Mouse (Mus musculus) midbrain, embryonic 11.5 days (tissue): Measurements from ENCODE around the gene Rspo3. TPM values are rescaled to one million over a fixed set of nuclear protein-coding genes. Genes with fewer than 3 reads are reported as not detected.

Experiments
- ATAC-seq: fragments of 200-750 bp; cut with Nextera tagmentation; 2 replicates; pipeline ENCODE4 v1.8.0; 2017; ENCODE audit warnings: moderate TSS enrichment, moderate library complexity; ENCODE audit not compliant: low FRiP score
- DNase-seq: peaks from one replicate; pipeline ENCODE4 v3.0.0; 2015; ENCODE audit warnings: low spot score; ENCODE audit errors: missing footprints
- H3K27ac ChIP-seq: fragments of 300-500 bp; sonication (generic); 2 replicates; pipeline ENCODE4 v1.5.1; 2014; ENCODE audit warnings: low read depth, low read length
- H3K27me3 ChIP-seq: fragments of 300-500 bp; sonication (generic); 2 replicates; pipeline ENCODE4 v1.6.1; 2014; ENCODE audit warnings: mild to moderate bottlenecking, low read length, moderate library complexity, mixed read lengths; ENCODE audit not compliant: control insufficient read depth, insufficient read depth
- H3K36me3 ChIP-seq: fragments of 300-500 bp; sonication (generic); 2 replicates; pipeline ENCODE4 v1.6.1; 2014; ENCODE audit warnings: mild to moderate bottlenecking, low read length, moderate library complexity, mixed read lengths; ENCODE audit not compliant: control insufficient read depth, insufficient read depth
- H3K4me1 ChIP-seq: fragments of 300-500 bp; sonication (generic); 2 replicates; pipeline ENCODE4 v1.6.1; 2014; ENCODE audit warnings: low read length; ENCODE audit not compliant: control insufficient read depth, insufficient read depth
- H3K4me2 ChIP-seq: fragments of 300-500 bp; sonication (generic); 2 replicates; pipeline ENCODE4 v1.6.1; 2014; ENCODE audit warnings: mild to moderate bottlenecking, moderate library complexity
- H3K4me3 ChIP-seq: fragments of 300-500 bp; sonication (generic); 2 replicates; pipeline ENCODE4 v1.5.1; 2014; ENCODE audit warnings: low read depth, low read length
- H3K9ac ChIP-seq: fragments of 300-500 bp; sonication (generic); 2 replicates; pipeline ENCODE4 v1.6.1; 2014; ENCODE audit warnings: low read length
- H3K9me3 ChIP-seq: fragments of 300-500 bp; sonication (generic); 2 replicates; pipeline ENCODE4 v1.6.1; 2016; ENCODE audit warnings: low read length; ENCODE audit not compliant: control insufficient read depth
- WGBS: fragments of 180-500 bp; shearing (Covaris S2); extraction: QIAGEN DNeasy Blood & Tissue Kit; methylation state at CpG from one replicate; pipeline ENCODE4 v1.1.7; 2014; 5-methylcytosine and 5-hydroxymethylcytosine counted together
- polyA plus RNA-seq: library from polyadenylated mRNA; unstranded; fragments of >200 nt; fragmentation: Nextera tagmentation; extraction: Ambion mirVana; gene quantifications from 2 replicates; pipeline ENCODE4 v1.2.1, GENCODE M21; 2014

The Rspo3 gene
- polyA plus RNA-seq = 11.0 and 12.5 TPM in 2 replicates

DNA sequence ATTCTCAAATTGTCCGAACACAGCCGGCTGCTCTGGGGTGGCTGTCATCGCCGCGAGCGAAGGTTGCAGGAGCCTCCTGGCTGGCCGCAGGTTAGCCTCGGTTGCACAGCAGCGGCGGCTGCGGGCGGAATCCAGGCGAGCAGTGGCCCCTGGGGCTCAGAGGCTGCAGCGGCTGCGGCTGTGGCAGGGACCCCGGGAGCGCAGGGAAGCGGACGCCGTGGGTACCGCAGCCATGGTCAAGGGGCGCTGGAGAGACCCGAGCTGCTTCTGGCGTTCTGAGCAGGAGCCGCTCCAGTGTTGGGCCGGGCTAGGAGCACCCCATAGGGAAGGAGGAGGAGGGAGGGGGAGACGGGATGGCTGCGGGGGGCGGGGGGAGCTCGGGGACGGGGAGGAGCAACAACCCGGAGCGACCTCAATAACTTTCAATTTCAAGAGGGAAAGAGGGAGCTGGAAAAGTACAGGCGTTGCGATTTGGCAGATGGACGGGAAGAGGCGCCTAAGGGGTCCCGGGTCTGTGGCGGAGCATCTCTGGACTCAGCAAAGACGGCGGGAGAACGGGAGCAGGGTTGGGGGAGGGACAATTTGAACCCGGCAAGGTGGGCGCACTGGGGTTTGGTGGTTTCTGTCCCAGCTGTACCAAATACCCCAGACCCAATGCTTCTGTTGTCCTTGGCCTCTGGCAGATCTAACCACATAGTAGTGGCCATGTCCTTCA, at the start of gene Rspo3:
Rspo3 (minus strand) TSS at position 322 of the 715 bp plus-strand sequence.
- peak; percentile 96 for DNase-seq
- H3K27ac ChIP-seq = no peak within 1 kb of the TSS
- ATAC-seq = peak; percentile 85
- H3K4me3 ChIP-seq = peak within 1 kb of the TSS; percentile 59
- WGBS = 1% methylated on average over 43 of the region's 44 CpGs
- H3K4me1 ChIP-seq = peaks cover 12% of the 10 kb centered on the region
- no peaks in the 10 kb centered on the region for H3K9me3 ChIP-seq
- peak within 1 kb of the TSS; percentile 96 for H3K4me2 ChIP-seq
- peak within 1 kb of the TSS; percentile 70 for H3K9ac ChIP-seq
- H3K27me3 ChIP-seq = peaks cover 17% of the 10 kb centered on the region
- no peaks in the 10 kb centered on the region for H3K36me3 ChIP-seq

DNA sequence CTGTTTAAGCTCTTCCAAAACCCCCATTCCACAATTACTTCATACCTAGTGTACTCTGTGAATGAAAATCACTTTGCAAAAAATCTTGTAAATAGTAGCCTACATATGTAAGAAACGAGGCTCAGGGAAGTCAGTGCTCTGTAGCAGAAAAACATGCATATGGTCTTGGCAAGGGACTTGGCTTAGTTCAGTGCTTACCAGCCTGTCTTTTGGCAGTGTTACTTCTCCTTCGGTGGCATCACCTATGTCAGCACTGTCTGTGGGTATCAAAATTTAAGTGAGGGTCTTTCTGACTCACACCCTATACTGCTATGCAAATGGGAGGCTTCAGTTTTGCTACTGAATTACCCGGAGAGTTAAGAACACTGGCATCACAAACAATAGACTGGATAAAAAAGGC, 46.3 kb upstream of the Rspo3 start:
- WGBS = 77% methylated on average over 3 of the region's 3 CpGs
- H3K9me3 ChIP-seq = no peaks in the 10 kb centered on the region

GRCm38 (mm10) chr10:29581476-29581875, 45.8 kb upstream of the Rspo3 start:
- DNase-seq (no peak), ATAC-seq (no peak)

More for the DNA sequence above, 46.3 kb upstream of the Rspo3 start:
- Histone ChIP-seq H3K4me1 (no peaks in the 10 kb centered on the region), H3K4me3 (no peak overlapping the region), H3K4me2 (no peak overlapping the region), H3K27me3 (no peaks in the 10 kb centered on the region), H3K27ac (no peak overlapping the region), H3K36me3 (no peaks in the 10 kb centered on the region), H3K9ac (no peak overlapping the region)
- no peak for DNase-seq
- ATAC-seq = no peak

DNA sequence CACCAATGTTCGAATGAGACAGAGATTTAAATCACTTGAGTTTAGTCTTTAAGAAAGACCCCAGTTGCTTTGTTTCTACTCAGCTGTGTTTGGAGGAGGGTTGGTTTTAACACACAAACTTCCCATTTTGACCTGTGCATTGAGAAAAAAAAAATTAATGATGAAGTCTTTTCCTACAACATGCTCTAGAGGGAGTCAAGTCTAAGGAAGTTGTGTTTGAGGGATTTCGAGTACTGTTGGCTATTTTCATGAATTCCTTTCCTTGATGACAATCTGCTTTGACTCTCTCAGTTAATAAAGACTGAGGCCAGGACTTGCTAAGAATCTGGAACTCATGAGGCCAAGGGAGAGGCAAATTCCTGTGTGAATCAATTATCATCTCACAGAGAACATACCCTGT, 20.3 kb upstream of the Rspo3 start:
- 83% methylated on average over 2 of the region's 2 CpGs for WGBS
- no peak for ATAC-seq

More at GRCm38 (mm10) chr10:29581476-29581875, 45.8 kb upstream of the Rspo3 start:
- H3K36me3 ChIP-seq = no peaks in the 10 kb centered on the region
- H3K9me3 ChIP-seq = no peaks in the 10 kb centered on the region
- WGBS = 90% methylated on average over 3 of the region's 3 CpGs
- no peak overlapping the region for H3K4me3 ChIP-seq
- H3K9ac ChIP-seq = no peak overlapping the region
- no peak overlapping the region for H3K27ac ChIP-seq
- H3K27me3 ChIP-seq = no peaks in the 10 kb centered on the region
- H3K4me1 ChIP-seq = no peaks in the 10 kb centered on the region
- no peak overlapping the region for H3K4me2 ChIP-seq

DNA sequence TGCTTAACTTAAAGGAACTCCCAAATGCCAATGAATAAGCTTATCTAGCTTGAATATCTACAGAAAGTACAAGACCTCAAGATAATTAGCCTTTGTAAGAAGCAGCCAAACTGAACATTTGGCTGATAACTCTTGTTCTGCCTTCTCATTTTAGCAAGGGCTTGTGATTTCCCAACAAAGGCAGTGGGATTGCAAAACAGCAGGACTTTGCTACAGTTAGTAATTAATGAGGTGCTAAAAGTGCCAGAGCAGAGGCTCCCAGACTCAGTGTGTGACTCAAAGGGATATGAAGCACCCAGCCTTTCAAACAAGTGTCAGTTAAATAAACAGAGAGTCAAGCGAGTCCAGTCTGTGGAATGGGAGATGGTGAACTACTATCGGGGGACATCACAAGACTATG, 18.7 kb upstream of the Rspo3 start:
- Histone ChIP-seq H3K4me3 (no peak overlapping the region), H3K9me3 (no peaks in the 10 kb centered on the region), H3K36me3 (no peaks in the 10 kb centered on the region), H3K4me2 (no peak overlapping the region), H3K4me1 (no peaks in the 10 kb centered on the region), H3K9ac (no peak overlapping the region), H3K27ac (no peak overlapping the region), H3K27me3 (no peaks in the 10 kb centered on the region)
- WGBS = 79% methylated on average over 2 of the region's 2 CpGs
- DNase-seq (no peak), ATAC-seq (no peak)

More for the DNA sequence above, 20.3 kb upstream of the Rspo3 start:
- Histone ChIP-seq H3K9ac (no peak overlapping the region), H3K4me1 (no peaks in the 10 kb centered on the region), H3K36me3 (no peaks in the 10 kb centered on the region), H3K9me3 (no peaks in the 10 kb centered on the region), H3K27ac (no peak overlapping the region), H3K4me2 (no peak overlapping the region), H3K4me3 (no peak overlapping the region), H3K27me3 (no peaks in the 10 kb centered on the region)
- no peak for DNase-seq

DNA sequence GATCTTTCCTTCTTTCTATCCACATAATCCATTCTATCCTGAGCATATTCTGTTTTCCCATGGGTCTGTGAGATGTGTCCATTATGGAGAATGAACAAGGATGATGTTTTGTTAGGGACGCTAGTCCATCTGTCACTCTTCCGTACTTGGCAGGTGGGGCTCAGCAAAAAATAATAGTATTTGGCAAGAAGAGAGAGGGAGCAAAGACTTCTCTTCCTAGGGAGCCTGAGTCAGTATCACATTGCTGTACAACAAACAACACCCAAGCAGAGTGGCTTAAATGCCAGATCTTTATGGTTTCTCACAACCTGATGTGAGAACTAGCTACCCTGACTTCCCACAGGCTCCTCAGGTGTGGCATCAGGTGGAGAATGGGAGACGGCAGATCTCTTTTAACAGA, 7.3 kb upstream of the Rspo3 start:
- Histone ChIP-seq H3K9ac (no peak overlapping the region), H3K4me1 (no peaks in the 10 kb centered on the region), H3K4me3 (no peak overlapping the region), H3K27ac (no peak overlapping the region), H3K36me3 (no peaks in the 10 kb centered on the region), H3K27me3 (no peaks in the 10 kb centered on the region), H3K4me2 (no peak overlapping the region), H3K9me3 (no peaks in the 10 kb centered on the region)
- 82% methylated on average over 3 of the region's 3 CpGs for WGBS
- ATAC-seq = no peak
- no peak for DNase-seq

DNA sequence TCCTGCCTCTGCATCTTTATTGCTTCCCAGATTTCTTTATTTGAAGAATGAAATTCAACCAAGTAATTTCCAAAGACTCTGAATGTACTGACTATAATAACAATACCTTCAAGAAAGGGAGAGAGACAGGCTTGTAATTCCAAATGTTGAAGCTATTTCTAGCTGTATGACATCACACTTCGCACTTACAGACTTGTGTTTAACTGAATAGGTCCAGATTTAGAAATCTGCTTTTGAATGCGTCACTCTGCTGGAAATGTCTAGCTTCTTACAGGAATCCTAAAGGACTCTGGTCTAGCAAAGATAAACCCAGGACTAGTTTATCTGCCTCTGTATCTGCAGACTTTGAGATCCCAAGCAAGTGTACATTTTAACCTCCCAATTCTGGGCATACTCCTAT, 3.8 kb upstream of the Rspo3 start:
- H3K27ac ChIP-seq = no peak overlapping the region
- H3K9me3 ChIP-seq = no peaks in the 10 kb centered on the region
- H3K4me3 ChIP-seq = no peak overlapping the region
- no peak for ATAC-seq
- H3K4me2 ChIP-seq = no peak overlapping the region
- WGBS = 82% methylated on average over 2 of the region's 2 CpGs
- H3K4me1 ChIP-seq = peaks cover under 1% of the 10 kb centered on the region
- DNase-seq = no peak
- H3K9ac ChIP-seq = no peak overlapping the region
- H3K36me3 ChIP-seq = no peaks in the 10 kb centered on the region
- peaks cover 2% of the 10 kb centered on the region; the same call in 1 of the 2 replicates for H3K27me3 ChIP-seq

- peaks cover 8% of the 10 kb centered on the region for H3K4me1 ChIP-seq
- H3K27ac ChIP-seq = no peak overlapping the region
- no peaks in the 10 kb centered on the region for H3K36me3 ChIP-seq
- H3K9me3 ChIP-seq = no peaks in the 10 kb centered on the region
- ATAC-seq = no peak
- peaks cover 9% of the 10 kb centered on the region for H3K27me3 ChIP-seq
- H3K4me2 ChIP-seq = no peak overlapping the region
- H3K4me3 ChIP-seq = no peak overlapping the region
- H3K9ac ChIP-seq = no peak overlapping the region
- WGBS = 93% methylated on average over 2 of the region's 2 CpGs
- no peak for DNase-seq
Observed at GRCm38 (mm10) chr10:29538791-29539190, 3.1 kb upstream of the Rspo3 start.

DNA sequence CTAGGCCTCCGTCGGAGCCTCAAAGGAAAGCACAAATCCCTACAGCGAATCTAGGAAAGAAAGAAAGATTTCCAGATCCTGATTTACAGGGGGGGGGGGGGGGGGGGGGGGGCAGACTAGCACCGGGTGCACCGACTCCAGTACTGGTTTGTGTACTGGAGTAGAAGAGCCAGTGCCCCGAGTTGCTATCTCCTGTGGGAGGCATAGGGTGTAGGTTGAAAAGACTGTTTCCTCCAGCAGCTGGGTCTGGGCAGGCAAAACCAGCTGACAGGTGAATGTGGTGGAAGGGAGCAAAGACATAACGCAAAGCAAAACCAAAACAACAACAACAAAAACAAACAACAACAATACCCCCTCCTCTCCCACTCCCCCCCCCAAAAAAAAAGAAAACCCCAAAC, 838 bp downstream of the Rspo3 start:
- Histone ChIP-seq H3K27ac (no peak overlapping the region), H3K4me1 (peaks cover 12% of the 10 kb centered on the region), H3K4me2 (peak overlapping the region; percentile 96), H3K36me3 (no peaks in the 10 kb centered on the region), H3K9ac (peak overlapping the region; percentile 49), H3K27me3 (peaks cover 17% of the 10 kb centered on the region), H3K9me3 (no peaks in the 10 kb centered on the region), H3K4me3 (peak overlapping the region; percentile 59)
- DNase-seq (no peak), ATAC-seq (peak; percentile 25; the same call in 1 of the 2 replicates)
- WGBS = 0% methylated on average over 7 of the region's 7 CpGs
